Mouse (Mus musculus): Measurements from ENCODE around the gene Cenpk. TPM values are rescaled to one million over a fixed set of nuclear protein-coding genes. Genes with fewer than 3 reads are reported as not detected.

Gene Cenpk
- polyA plus RNA-seq, 1 experiment from 2014 or later = 44.1 TPM

Other genes starting within 250 kb of the Cenpk start
- 20.3 and 21.8 TPM in 2 replicates for gene Nln, start 119.0 kb upstream of the Cenpk start, polyA plus RNA-seq (2015; fragmentation: Nextera tagmentation; extraction: Ambion mirVana)
- 1.8 and 3.2 TPM in 2 replicates for gene Sgtb, start 118.9 kb upstream of the Cenpk start, polyA plus RNA-seq (2015; fragmentation: Nextera tagmentation; extraction: Ambion mirVana)
- gene Trappc13, start 50.1 kb upstream of the Cenpk start, polyA plus RNA-seq (2015; fragmentation: Nextera tagmentation; extraction: Ambion mirVana) = 44.4 and 53.3 TPM in 2 replicates
- 12.9 and 16.0 TPM in 2 replicates for gene Trim23, start 49.8 kb upstream of the Cenpk start, polyA plus RNA-seq (2015; fragmentation: Nextera tagmentation; extraction: Ambion mirVana)
- gene Ppwd1, start 232 bp downstream of the Cenpk start, polyA plus RNA-seq (2015; fragmentation: Nextera tagmentation; extraction: Ambion mirVana) = 8.3 and 8.4 TPM in 2 replicates
- 5.4 and 5.7 TPM in 2 replicates for gene Adamts6, start 59.2 kb downstream of the Cenpk start, polyA plus RNA-seq (2015; fragmentation: Nextera tagmentation; extraction: Ambion mirVana)

Data from heart, embryonic 16.5 days (tissue).